Comparison of ENCODE assay signal across 22 mouse cellular contexts in the genomic region with DNA sequence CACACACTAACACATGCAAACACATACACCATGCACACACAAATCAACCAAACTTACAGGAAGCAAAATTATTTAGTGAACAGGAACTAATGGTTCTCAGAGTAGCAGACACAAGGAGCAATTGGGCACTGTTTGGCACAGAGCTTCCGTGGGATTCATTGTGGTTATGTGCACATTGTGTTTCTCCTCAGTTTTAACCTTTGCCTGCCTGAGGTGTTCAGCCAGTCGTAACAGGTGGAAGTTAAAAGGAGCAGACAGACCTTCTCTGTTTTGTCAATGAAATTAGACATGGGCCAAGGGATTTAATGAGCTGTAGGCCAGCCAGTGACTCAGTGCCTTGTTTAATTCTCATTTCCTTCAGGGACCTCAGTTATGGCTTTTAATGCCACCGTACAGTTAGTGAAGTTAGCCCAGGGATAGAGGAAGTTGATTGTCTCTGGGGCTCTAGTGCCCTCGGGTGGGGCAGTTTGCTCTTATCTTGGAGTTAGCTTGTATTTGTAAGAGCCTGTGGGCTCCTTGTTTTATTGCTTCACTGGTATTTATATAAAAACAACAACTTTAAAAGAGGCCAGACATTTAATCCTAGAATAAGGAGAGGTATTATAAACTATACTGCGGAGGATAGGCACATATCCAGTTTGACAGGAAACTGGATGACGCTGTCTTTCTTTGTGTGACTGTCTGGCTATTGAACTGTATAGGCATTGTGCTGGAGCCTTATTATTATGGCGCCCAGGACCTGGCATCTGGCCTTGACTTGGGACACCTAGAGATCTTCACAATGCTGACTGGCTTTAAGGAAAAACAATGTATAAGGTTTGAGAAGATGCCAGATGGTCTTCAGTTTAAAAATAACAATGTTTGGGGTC. TPM values are rescaled to one million over a fixed set of nuclear protein-coding genes. Genes with fewer than 3 reads are reported as not detected.
DNase-seq lines count a peak whose midpoint lies in the region; ATAC-seq and TF ChIP-seq lines count a peak whose summit lies in the region.
"Had no signal": no experiment of that assay in that cellular context is flagged by ENCODE, and none has a peak within 500 bp of the region (broad histone marks: within the 10 kb centered on the region; RNA-seq: fewer than 3 reads in every experiment).

No protein-coding gene starts in this region.

- no peak overlapping the region for H3K4me2 ChIP-seq in kidney, embryonic 16.5 days (replicated peaks; ENCODE audit: low read depth, low read length)
- no peak overlapping the region for H3K4me2 ChIP-seq in intestine, embryonic 15.5 days (replicated peaks)
- H3K4me2 ChIP-seq: embryonic facial prominence, embryonic 15.5 days; heart, embryonic 12.5 days; hindbrain, embryonic 13.5 days; midbrain, embryonic 12.5 days; neural tube, embryonic 12.5 days had no signal

- no peak overlapping the region for H3K27ac ChIP-seq in kidney, embryonic 16.5 days (ENCODE audit: low read length)
- H3K27ac ChIP-seq in intestine, embryonic 15.5 days, result peak overlapping the region; percentile 44; the same call in 1 of the 2 replicates
- H3K27ac ChIP-seq in small intestine, adult 2 months (ENCODE audit: insufficient read depth, low read depth, low read length), result peak overlapping the region; percentile 73
- H3K27ac ChIP-seq: embryonic facial prominence, embryonic 15.5 days; hindbrain, embryonic 13.5 days; left cerebral cortex, adult 2 months; limb, embryonic 10.5 days; midbrain, embryonic 12.5 days; neural tube, embryonic 12.5 days had no signal

- no peak for DNase-seq in kidney, postnatal 14 days
- DNase-seq in MEL-GATA-1-ER (ENCODE audit: extremely low read depth, low read depth), result peak; percentile 76
- no peak for DNase-seq in thymus, postnatal 14 days
- no peak for DNase-seq in left cerebral cortex, postnatal 25 days (ENCODE audit: low spot score in 2 of 2)
- DNase-seq: adrenal gland, postnatal 25 days; cerebellum, adult 11 months; cerebellum, postnatal 14 days; heart, postnatal 14 days; liver, postnatal 0 days; lung, postnatal 36 days had no signal

- peak; percentile 65 for ATAC-seq in kidney, embryonic 16.5 days (ENCODE audit: low FRiP score, low TSS enrichment)
- ATAC-seq in intestine, embryonic 15.5 days, result peak; percentile 83
- ATAC-seq: forebrain, embryonic 16.5 days; liver, postnatal 0 days had no signal

- no peaks in the 10 kb centered on the region for H3K36me3 ChIP-seq in kidney, embryonic 16.5 days (ENCODE audit: insufficient read depth, low read length)
- no peaks in the 10 kb centered on the region for H3K36me3 ChIP-seq in intestine, embryonic 15.5 days
- H3K36me3 ChIP-seq in small intestine, adult 2 months (ENCODE audit: control insufficient read depth, insufficient read depth, low read length), result no peaks in the 10 kb centered on the region
- H3K36me3 ChIP-seq: embryonic facial prominence, embryonic 15.5 days; heart, embryonic 12.5 days; hindbrain, embryonic 13.5 days; limb, embryonic 10.5 days; midbrain, embryonic 12.5 days; neural tube, embryonic 12.5 days had no signal

- no peak overlapping the region for H3K4me3 ChIP-seq in kidney, embryonic 16.5 days (ENCODE audit: low read length)
- H3K4me3 ChIP-seq in intestine, embryonic 15.5 days (replicated peaks), result no peak overlapping the region
- no peak overlapping the region for H3K4me3 ChIP-seq in small intestine, adult 2 months (ENCODE audit: low read depth, low read length)
- H3K4me3 ChIP-seq: embryonic facial prominence, embryonic 15.5 days; heart, embryonic 12.5 days; hindbrain, embryonic 13.5 days; left cerebral cortex, adult 2 months; limb, embryonic 10.5 days; midbrain, embryonic 12.5 days; neural tube, embryonic 12.5 days had no signal

- H3K4me1 ChIP-seq in kidney, embryonic 16.5 days (ENCODE audit: insufficient read depth, low read length), result no peaks in the 10 kb centered on the region
- 0 out of 2 replicates have a peak, but pooled peaks cover 3% of the 10 kb centered on the region for H3K4me1 ChIP-seq in intestine, embryonic 15.5 days (replicated peaks)
- H3K4me1 ChIP-seq in small intestine, adult 2 months (ENCODE audit: control insufficient read depth, insufficient read depth, insufficient read length, low read length), result peaks cover 8% of the 10 kb centered on the region; the same call in 1 of the 2 replicates
- H3K4me1 ChIP-seq: embryonic facial prominence, embryonic 15.5 days; heart, embryonic 12.5 days; hindbrain, embryonic 13.5 days; midbrain, embryonic 12.5 days; neural tube, embryonic 12.5 days had no signal

- TF ChIP-seq POLR2A in small intestine, adult 2 months (IDR thresholded peaks at IDR 0.05; ENCODE audit: low read depth, low read length), result no peak

- intact Hi-C loops in left cerebral cortex, postnatal 25 days (cut with DNase I), result no loop called here

- TF ChIP-seq CTCF in small intestine, adult 2 months (IDR thresholded peaks at IDR 0.05; ENCODE audit: extremely low read depth, insufficient read length, insufficient replicate concordance, low read depth, low read length), result no peak

- H3K9ac ChIP-seq in kidney, embryonic 16.5 days (replicated peaks; ENCODE audit: low read length), result no peak overlapping the region
- no peak overlapping the region for H3K9ac ChIP-seq in intestine, embryonic 15.5 days
- H3K9ac ChIP-seq: embryonic facial prominence, embryonic 15.5 days; heart, embryonic 12.5 days; hindbrain, embryonic 13.5 days; liver, postnatal 0 days; midbrain, embryonic 12.5 days; neural tube, embryonic 12.5 days had no signal

- H3K27me3 ChIP-seq in kidney, embryonic 16.5 days (ENCODE audit: insufficient read depth, low read length), result no peaks in the 10 kb centered on the region
- no peaks in the 10 kb centered on the region for H3K27me3 ChIP-seq in intestine, embryonic 15.5 days (replicated peaks)
- no peaks in the 10 kb centered on the region for H3K27me3 ChIP-seq in small intestine, adult 2 months (ENCODE audit: control insufficient read depth, insufficient read depth, low read length)
- H3K27me3 ChIP-seq: embryonic facial prominence, embryonic 15.5 days; heart, embryonic 12.5 days; hindbrain, embryonic 13.5 days; midbrain, embryonic 12.5 days; neural tube, embryonic 12.5 days had no signal

- WGBS in kidney, embryonic 16.5 days, result 53% methylated on average over 7 of the region's 7 CpGs
- WGBS in intestine, embryonic 15.5 days, result 51% methylated on average over 7 of the region's 7 CpGs
- WGBS in small intestine, adult 2 months, result 20% methylated on average over 7 of the region's 7 CpGs

- H3K9me3 ChIP-seq in kidney, embryonic 16.5 days (ENCODE audit: low read length), result peaks cover 2% of the 10 kb centered on the region; the same call in 1 of the 2 replicates
- H3K9me3 ChIP-seq in intestine, embryonic 15.5 days, result no peaks in the 10 kb centered on the region
- H3K9me3 ChIP-seq: embryonic facial prominence, embryonic 15.5 days; heart, embryonic 12.5 days; hindbrain, embryonic 13.5 days; limb, embryonic 10.5 days; midbrain, embryonic 12.5 days; neural tube, embryonic 12.5 days had no signal

RNA-seq across cellular contexts. Expression of gene Mfsd4a, which starts 17.6 kb away (rescaled TPM):
- 17.5 and 18.5 TPM in 2 replicates for polyA plus RNA-seq in kidney, embryonic 16.5 days (2015; fragmentation: Nextera tagmentation; extraction: Ambion mirVana)
- polyA plus RNA-seq in intestine, embryonic 15.5 days (2015; fragmentation: Nextera tagmentation; extraction: Ambion mirVana), result 8.7 and 10.3 TPM in 2 replicates
- polyA plus RNA-seq in small intestine, adult 2 months (2012; rRNA removed), result 14.0 and 28.0 TPM in 2 replicates
- total RNA-seq in left cerebral cortex, postnatal 25 days (2021), result 10 to 100 TPM; 73.5 to 87.6 TPM

RNA-seq across cellular contexts. Expression of gene Cdk18, which starts 54.1 kb away (rescaled TPM):
- 9.0 and 9.3 TPM in 2 replicates for polyA plus RNA-seq in kidney, embryonic 16.5 days (2015; fragmentation: Nextera tagmentation; extraction: Ambion mirVana)
- 10.5 and 13.4 TPM in 2 replicates for polyA plus RNA-seq in intestine, embryonic 15.5 days (2015; fragmentation: Nextera tagmentation; extraction: Ambion mirVana)
- 84.2 and 133 TPM in 2 replicates for polyA plus RNA-seq in small intestine, adult 2 months (2012; rRNA removed)
- total RNA-seq in left cerebral cortex, postnatal 25 days (2021), result 10 to 100 TPM; 26.9 to 28.7 TPM
- total RNA-seq: monocyte, adult 5-6 weeks had no signal
